Mouse (Mus musculus) forebrain, embryonic 16.5 days (tissue): Measurements from ENCODE around the gene Ubr3. TPM values are rescaled to one million over a fixed set of nuclear protein-coding genes. Genes with fewer than 3 reads are reported as not detected.

Experiments used
- ATAC-seq: fragments of 200-750 bp; cut with Nextera tagmentation; 2 replicates; pipeline ENCODE4 v1.8.0; 2017; ENCODE audit warnings: mild to moderate bottlenecking, moderate library complexity
- H3K27ac ChIP-seq: fragments of 300-500 bp; sonication (generic); 2 replicates; pipeline ENCODE4 v1.5.1; 2014; ENCODE audit warnings: low read length, control low read depth
- H3K27me3 ChIP-seq: fragments of 300-500 bp; sonication (generic); replicated peaks from 2 replicates; pipeline ENCODE4 v1.6.1; 2014; ENCODE audit warnings: low read length; ENCODE audit not compliant: control insufficient read depth, insufficient read depth
- H3K36me3 ChIP-seq: fragments of 300-500 bp; sonication (generic); 2 replicates; pipeline ENCODE4 v1.6.1; 2014; ENCODE audit not compliant: control insufficient read depth, insufficient read depth
- H3K4me1 ChIP-seq: fragments of 300-500 bp; sonication (generic); replicated peaks from 2 replicates; pipeline ENCODE4 v1.6.1; 2014; ENCODE audit warnings: low read length; ENCODE audit not compliant: control insufficient read depth, insufficient read depth
- H3K4me2 ChIP-seq: fragments of 300-500 bp; sonication (generic); 2 replicates; pipeline ENCODE4 v1.6.1; 2014; ENCODE audit warnings: mild to moderate bottlenecking, low read length, control low read depth
- H3K4me3 ChIP-seq: fragments of 300-500 bp; sonication (generic); replicated peaks from 2 replicates; pipeline ENCODE4 v1.5.1; 2014; ENCODE audit warnings: mild to moderate bottlenecking, low read length, control low read depth
- H3K9ac ChIP-seq: fragments of 300-500 bp; sonication (generic); replicated peaks from 2 replicates; pipeline ENCODE4 v1.6.1; 2014; ENCODE audit warnings: low read depth, low read length, control low read depth
- H3K9me3 ChIP-seq: fragments of 300-500 bp; sonication (generic); 2 replicates; pipeline ENCODE4 v1.6.1; 2016; ENCODE audit warnings: low read length; ENCODE audit not compliant: control insufficient read depth
- WGBS: fragments of 180-500 bp; shearing (Covaris S2); extraction: QIAGEN DNeasy Blood & Tissue Kit; methylation state at CpG from one replicate; pipeline ENCODE4 v1.1.7; 2014; 5-methylcytosine and 5-hydroxymethylcytosine counted together
- polyA plus RNA-seq: library from polyadenylated mRNA; unstranded; fragments of >200 nt; fragmentation: Nextera tagmentation; extraction: Ambion mirVana; gene quantifications from 2 replicates; pipeline ENCODE4 v1.2.1, GENCODE M21; 2015

Gene Ubr3
- polyA plus RNA-seq, 1 experiment from 2014 or later, result 18.2 TPM

GRCm38 (mm10) chr2:69999097-69999770, 102.2 kb downstream of the Ubr3 start:
- Histone ChIP-seq H3K4me1 (no peaks in the 10 kb centered on the region), H3K36me3 (peaks cover 9% of the 10 kb centered on the region), H3K4me3 (no peak overlapping the region), H3K27ac (no peak overlapping the region), H3K4me2 (no peak overlapping the region), H3K9me3 (no peaks in the 10 kb centered on the region), H3K9ac (no peak overlapping the region), H3K27me3 (no peaks in the 10 kb centered on the region)
- WGBS, result 92% methylated on average over 7 of the region's 7 CpGs
- no peak for ATAC-seq

GRCm38 (mm10) chr2:70000316-70000715, 103.3 kb downstream of the Ubr3 start:
- Histone ChIP-seq H3K27ac (no peak overlapping the region), H3K4me1 (no peaks in the 10 kb centered on the region), H3K4me2 (no peak overlapping the region), H3K9ac (no peak overlapping the region), H3K4me3 (no peak overlapping the region), H3K9me3 (no peaks in the 10 kb centered on the region), H3K27me3 (no peaks in the 10 kb centered on the region), H3K36me3 (peaks cover 7% of the 10 kb centered on the region)
- 87% methylated on average over 6 of the region's 6 CpGs for WGBS
- ATAC-seq, result no peak

GRCm38 (mm10) chr2:70006492-70006891, 109.4 kb downstream of the Ubr3 start:
- Histone ChIP-seq H3K9ac (no peak overlapping the region), H3K27me3 (no peaks in the 10 kb centered on the region), H3K4me1 (no peaks in the 10 kb centered on the region), H3K4me3 (no peak overlapping the region), H3K36me3 (peaks cover 7% of the 10 kb centered on the region; the same call in 1 of the 2 replicates), H3K4me2 (no peak overlapping the region), H3K9me3 (no peaks in the 10 kb centered on the region), H3K27ac (no peak overlapping the region)
- ATAC-seq, result no peak
- 96% methylated on average over 2 of the region's 2 CpGs for WGBS

- Histone ChIP-seq H3K9me3 (no peaks in the 10 kb centered on the region), H3K4me1 (0 out of 2 replicates have a peak, but pooled peaks cover under 1% of the 10 kb centered on the region), H3K4me2 (no peak overlapping the region), H3K9ac (no peak overlapping the region), H3K27me3 (no peaks in the 10 kb centered on the region), H3K4me3 (no peak overlapping the region), H3K27ac (no peak overlapping the region), H3K36me3 (no peaks in the 10 kb centered on the region; the same call in 1 of the 2 replicates)
- 94% methylated on average over 8 of the region's 8 CpGs for WGBS
- ATAC-seq, result no peak
These were observed 115.9 kb downstream of the Ubr3 start for GRCm38 (mm10) chr2:70012941-70013340.

GRCm38 (mm10) chr2:70018236-70018635, 121.2 kb downstream of the Ubr3 start:
- no peaks in the 10 kb centered on the region for H3K9me3 ChIP-seq
- H3K36me3 ChIP-seq, result peaks cover 5% of the 10 kb centered on the region; the same call in 1 of the 2 replicates
- no peaks in the 10 kb centered on the region for H3K27me3 ChIP-seq
- H3K4me3 ChIP-seq, result no peak overlapping the region
- H3K4me1 ChIP-seq, result 0 out of 2 replicates have a peak, but pooled peaks cover 3% of the 10 kb centered on the region
- no peak overlapping the region for H3K9ac ChIP-seq
- H3K27ac ChIP-seq, result no peak overlapping the region
- ATAC-seq, result no peak
- H3K4me2 ChIP-seq, result no peak overlapping the region
- WGBS, result 62% methylated on average over 6 of the region's 6 CpGs

GRCm38 (mm10) chr2:70024454-70024853, 127.4 kb downstream of the Ubr3 start:
- no peak overlapping the region for H3K27ac ChIP-seq
- ATAC-seq, result no peak
- H3K4me2 ChIP-seq, result no peak overlapping the region
- peaks cover 11% of the 10 kb centered on the region; the same call in 1 of the 2 replicates for H3K9me3 ChIP-seq
- no peaks in the 10 kb centered on the region for H3K27me3 ChIP-seq
- no peak overlapping the region for H3K9ac ChIP-seq
- H3K36me3 ChIP-seq, result peaks cover 6% of the 10 kb centered on the region
- H3K4me3 ChIP-seq, result no peak overlapping the region
- H3K4me1 ChIP-seq, result no peaks in the 10 kb centered on the region
- 96% methylated on average over 2 of the region's 2 CpGs for WGBS

GRCm38 (mm10) chr2:70025711-70026110, 128.7 kb downstream of the Ubr3 start:
- Histone ChIP-seq H3K9me3 (peaks cover 14% of the 10 kb centered on the region; the same call in 1 of the 2 replicates), H3K27me3 (no peaks in the 10 kb centered on the region), H3K4me1 (no peaks in the 10 kb centered on the region), H3K4me2 (no peak overlapping the region), H3K9ac (no peak overlapping the region), H3K4me3 (no peak overlapping the region), H3K36me3 (peaks cover 6% of the 10 kb centered on the region), H3K27ac (no peak overlapping the region)
- ATAC-seq, result no peak
- WGBS, result 92% methylated on average over 5 of the region's 5 CpGs

GRCm38 (mm10) chr2:70031472-70031871, 134.4 kb downstream of the Ubr3 start:
- peaks cover 6% of the 10 kb centered on the region for H3K36me3 ChIP-seq
- ATAC-seq, result no peak

GRCm38 (mm10) chr2:70034895-70035294, 137.8 kb downstream of the Ubr3 start:
- Histone ChIP-seq H3K9me3 (0 out of 2 replicates have a peak, but pooled peaks cover under 1% of the 10 kb centered on the region), H3K4me2 (no peak overlapping the region), H3K27me3 (no peaks in the 10 kb centered on the region), H3K9ac (no peak overlapping the region), H3K4me1 (no peaks in the 10 kb centered on the region), H3K36me3 (no peaks in the 10 kb centered on the region), H3K27ac (no peak overlapping the region), H3K4me3 (no peak overlapping the region)
- ATAC-seq, result no peak
- WGBS, result 23% methylated on average over 5 of the region's 5 CpGs

More at GRCm38 (mm10) chr2:70031472-70031871, 134.4 kb downstream of the Ubr3 start:
- H3K9ac ChIP-seq, result no peak overlapping the region
- no peaks in the 10 kb centered on the region for H3K4me1 ChIP-seq
- H3K9me3 ChIP-seq, result peaks cover 14% of the 10 kb centered on the region; the same call in 1 of the 2 replicates
- WGBS, result 84% methylated on average over 2 of the region's 2 CpGs
- no peaks in the 10 kb centered on the region for H3K27me3 ChIP-seq
- no peak overlapping the region for H3K27ac ChIP-seq
- no peak overlapping the region for H3K4me3 ChIP-seq
- no peak overlapping the region for H3K4me2 ChIP-seq
